Mouse (Mus musculus) urinary bladder, postnatal 10 days (tissue): ENCODE results near the gene Wdr25.

Experiments used
- DNase-seq: peaks from one replicate; pipeline ENCODE4 v3.0.0; 2022; ENCODE audit warnings: low spot score

Wdr25 gene

DNA sequence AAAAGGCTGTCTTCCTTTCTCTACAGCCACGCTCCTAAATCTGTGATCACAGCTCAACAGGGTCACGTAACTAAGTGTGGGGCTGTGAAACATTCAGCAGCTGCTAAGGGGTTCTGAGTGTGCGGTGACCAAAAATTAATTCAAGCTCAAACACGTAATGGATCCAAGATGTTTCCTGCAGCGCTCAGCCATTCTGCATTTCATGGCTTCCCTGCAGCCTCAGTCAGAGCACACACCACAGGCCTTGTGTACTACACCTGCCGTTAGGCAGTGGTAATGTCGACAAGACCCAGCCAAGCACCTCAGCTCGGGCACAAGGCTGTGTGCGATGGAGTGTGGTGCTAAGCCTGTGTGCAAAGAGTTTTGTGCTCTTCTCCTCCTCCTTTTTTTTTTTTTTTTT, 94.0 kb downstream of the Wdr25 start:
- no peak for DNase-seq

DNA sequence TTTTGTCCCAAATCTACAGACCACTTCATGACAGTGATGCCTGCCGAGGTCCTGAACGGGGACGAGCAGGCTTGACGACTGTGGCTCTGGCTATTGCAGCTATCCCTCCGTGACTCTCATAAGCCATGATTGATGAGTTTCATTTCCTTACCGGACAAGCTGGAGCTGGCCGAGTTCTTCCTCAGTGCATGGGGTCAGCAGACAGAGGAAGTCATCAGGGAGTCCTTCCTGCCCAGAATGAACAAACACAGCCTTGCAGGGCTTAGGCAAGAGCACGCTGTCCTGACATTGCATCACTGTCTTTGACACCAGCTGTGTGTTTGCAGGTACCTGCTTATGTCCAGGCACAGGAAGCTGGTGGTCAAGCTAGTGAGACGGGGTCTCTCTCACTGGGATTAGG, 97.0 kb downstream of the Wdr25 start:
- DNase-seq: no peak

DNA sequence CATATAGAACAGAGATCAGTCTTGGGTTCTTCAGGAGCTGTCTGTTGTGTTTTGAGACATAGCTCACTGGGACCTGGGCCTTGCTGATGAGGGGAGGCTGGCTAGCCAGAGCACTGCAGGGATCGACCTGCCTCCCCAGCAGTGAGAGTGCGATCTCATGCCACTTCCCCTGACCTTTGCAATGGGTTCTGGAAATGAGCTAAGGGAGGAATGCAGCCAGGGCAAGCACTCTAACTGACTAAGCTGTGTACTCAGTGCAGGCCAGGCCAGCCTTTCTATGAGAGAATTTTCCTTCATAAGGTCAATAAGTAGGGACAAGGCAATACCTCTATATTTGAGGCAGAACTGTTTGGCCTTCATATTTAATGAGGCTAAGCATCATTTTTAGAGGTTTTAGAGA, 99.6 kb downstream of the Wdr25 start:
- no peak for DNase-seq

DNA sequence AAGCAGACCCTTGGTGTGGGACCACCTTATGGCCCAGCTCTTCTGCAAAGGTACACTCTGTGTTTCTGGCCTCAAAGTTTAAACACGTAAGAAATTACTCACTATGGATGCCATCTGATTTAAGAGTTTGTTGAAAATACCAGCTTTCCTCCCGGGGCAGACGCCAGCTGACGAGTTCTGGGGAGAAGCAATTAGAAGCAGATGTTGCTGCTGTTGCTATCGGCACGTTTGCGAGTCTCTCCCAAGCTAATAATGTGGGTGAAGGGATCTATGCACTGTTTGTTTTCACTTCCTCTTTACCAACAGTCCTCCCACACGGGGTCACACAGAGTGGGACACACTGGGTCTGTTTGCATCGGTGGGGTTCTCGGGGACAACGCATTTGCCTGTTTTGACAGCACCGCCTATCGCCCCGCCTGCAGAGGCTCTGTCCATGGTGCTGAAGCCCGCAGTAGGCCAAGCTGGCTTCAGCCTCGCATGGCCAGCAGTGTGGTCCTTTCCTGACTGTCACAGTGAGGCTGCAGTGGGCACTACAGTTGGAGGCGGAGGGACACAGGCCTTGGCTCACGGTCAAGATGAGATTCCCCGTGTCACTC, 101.1 kb downstream of the Wdr25 start:
- no peak for DNase-seq

DNA sequence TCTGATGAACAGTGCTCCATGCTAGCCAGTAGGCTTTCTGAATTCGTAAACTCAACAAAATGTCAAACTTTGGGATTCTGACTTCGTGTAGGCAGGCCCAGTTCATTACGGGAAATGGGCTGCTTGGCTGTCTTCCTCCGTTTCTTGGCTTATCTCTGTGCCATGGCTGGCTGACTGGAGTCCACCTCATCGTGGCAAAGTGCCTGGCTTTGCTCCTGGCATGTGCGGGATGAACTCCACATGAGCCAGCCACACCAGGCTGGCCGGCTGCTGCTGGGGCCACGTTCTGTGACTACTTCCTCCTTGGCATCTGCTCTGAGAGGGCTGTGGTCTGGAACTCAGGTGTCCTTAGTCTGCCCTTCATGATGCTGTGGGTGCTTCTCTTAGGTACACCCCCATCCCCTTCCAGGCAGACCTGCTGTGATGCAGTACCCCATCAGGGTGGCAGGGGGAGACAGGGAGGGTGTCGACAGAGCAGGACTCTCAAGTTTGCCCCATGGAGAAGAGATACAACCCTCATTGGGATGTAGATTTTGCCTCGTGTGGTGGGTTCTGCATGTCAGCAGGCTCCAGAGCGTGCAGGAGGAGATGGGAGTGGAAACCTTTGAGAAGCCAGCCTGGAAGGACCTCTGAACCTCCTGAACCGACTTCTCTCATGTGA, 102.7 kb downstream of the Wdr25 start:
- DNase-seq: no peak

DNA sequence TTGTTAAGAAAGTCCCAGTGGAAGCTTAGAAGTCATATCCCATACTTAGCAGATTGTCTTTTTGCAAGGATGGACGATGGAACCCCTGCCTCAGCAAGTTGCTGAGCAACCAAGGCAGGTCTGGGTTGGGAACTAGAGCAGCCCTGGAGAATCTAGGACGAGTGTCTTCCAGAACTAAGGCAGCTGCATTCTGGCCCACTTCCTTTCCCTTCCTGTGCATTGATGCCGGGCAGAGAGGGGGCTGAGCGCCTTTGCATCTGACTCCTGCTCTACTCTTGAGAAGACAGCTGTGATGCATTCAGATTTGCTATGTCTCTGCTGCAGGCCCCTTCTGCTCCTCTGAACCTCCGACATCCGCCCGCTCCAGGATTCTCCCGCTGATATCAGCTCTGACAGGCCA, 103.8 kb downstream of the Wdr25 start:
- DNase-seq: no peak

DNA sequence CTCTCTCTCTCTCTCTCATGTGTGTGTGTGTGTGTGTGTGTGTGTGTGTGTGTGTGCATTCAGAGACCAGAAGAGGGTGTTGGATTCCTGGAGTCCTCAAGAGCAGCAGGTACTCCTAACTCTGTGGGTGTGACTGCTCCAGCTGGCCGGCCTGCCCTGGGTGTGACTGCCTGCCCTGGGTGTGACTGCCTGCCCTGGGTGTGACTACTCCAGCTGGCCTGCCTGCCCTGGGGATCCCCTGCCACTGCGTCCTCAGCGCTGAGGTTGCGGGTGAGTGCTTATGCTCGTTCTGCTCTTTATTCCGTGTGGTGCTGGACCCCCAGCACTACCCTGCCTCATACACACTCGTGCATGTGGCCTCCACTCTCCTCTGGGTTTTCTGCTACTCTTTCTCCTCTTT, 109.5 kb downstream of the Wdr25 start:
- DNase-seq: no peak

DNA sequence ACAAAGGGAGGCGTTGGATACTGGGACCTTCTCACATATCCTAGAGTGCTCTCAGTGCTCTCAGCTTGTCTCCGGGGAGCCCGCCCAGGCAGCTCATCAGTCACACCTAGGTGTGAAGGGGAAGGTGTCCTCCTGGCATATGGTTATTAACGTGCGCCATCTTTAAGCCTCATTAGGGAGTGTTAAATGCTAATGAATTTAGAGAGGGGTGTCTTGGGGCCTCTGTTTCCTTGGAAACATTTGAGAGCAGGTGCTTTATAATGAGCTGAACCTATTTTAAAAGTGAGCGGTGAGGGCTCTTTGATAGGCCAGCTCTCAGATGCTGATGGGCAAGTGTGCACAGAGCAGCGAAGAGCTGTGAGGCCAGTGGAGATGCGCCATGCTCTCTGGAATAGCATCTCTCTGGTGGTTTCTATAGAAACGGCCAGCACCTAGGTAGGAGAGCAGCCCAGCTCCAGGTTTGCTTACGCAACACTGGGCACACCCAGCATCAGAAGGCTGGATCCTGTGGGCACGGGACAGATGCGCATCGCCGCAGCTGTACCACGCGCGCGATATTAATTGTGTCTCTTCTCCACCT, 116.7 kb downstream of the Wdr25 start:
- no peak for DNase-seq

DNA sequence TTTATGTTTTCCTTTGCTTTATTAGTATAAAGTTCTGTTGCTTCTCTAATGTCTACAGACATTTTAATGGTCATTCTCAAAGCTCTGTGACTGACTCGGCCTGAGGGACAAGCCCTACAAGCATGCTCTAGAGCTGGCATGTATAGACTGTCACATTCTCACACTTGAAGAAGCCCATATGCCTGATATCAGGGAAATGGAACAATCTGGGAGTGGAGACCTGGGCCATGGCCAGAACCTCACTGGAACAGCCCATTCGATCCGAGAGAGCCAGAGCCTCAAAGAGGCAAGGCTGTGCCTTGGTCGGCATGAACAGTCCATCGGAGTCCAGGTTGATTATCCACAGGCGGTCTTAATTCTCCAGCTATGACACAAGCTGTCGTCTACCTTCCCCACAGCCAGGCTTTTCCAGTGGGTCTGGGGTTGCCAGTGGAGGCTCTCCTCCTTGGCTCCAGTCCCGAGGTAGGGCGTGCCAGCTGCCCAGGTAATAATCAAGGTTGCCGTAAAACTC, 128.8 kb downstream of the Wdr25 start:
- no peak for DNase-seq

DNA sequence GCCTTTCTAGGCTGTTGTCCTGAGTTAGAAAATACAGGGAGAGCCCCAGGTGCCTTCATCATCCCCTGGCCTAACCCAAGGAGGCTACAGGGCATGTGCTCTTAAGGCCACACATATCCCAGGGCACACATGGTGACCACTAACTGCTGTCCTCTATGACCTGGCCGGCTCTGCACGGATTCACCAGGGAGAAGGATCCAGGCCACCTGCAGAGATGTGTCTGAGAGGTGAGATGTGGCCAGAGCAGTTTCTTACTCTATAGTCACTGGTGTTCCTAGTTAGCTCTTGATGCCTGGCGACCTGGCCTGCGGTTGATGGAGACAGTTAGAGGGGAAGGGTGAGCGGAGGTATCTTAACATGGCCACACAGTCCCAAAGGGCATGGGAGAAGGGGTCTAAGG, 129.5 kb downstream of the Wdr25 start:
- DNase-seq: no peak

DNA sequence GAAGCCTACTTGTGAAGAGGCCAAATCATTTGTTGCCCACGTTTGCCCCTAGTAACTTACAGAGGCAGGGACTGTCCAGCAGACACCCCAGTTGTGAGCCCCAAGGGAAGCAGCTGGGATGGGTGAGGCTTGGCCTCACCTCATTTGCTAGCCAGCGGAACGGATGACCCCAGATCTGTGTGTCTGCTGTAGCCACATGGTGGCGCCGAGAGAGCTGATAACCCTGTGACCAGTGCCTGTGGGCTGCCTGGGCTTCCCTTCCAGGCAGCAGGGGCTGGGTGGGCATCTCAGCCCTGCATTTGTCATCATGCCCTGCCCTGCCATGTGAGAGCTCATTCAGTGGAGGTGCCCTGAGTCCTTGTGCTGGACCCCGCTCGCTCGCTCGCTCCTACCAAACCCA, 130.3 kb downstream of the Wdr25 start:
- DNase-seq: no peak

DNA sequence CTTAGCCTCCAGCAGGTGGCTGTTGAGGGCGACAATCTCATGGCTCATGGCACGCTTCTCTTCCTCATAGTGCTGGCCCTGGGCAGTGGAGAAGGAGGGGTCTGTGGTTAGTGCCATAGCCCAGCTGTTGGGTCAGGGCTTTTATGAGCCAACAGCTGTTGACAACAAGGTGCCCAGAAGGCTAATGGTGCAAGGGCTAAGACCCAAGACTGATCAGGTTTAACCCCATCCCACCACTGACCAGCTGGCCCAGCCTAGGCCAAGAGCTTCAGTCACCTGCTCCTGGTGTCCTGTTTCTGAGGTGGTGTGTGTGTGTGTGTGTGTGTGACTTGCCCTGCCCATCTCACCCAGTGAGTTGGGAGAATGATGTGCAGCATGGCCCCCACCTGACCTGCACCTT, 143.6 kb downstream of the Wdr25 start:
- DNase-seq: no peak

DNA sequence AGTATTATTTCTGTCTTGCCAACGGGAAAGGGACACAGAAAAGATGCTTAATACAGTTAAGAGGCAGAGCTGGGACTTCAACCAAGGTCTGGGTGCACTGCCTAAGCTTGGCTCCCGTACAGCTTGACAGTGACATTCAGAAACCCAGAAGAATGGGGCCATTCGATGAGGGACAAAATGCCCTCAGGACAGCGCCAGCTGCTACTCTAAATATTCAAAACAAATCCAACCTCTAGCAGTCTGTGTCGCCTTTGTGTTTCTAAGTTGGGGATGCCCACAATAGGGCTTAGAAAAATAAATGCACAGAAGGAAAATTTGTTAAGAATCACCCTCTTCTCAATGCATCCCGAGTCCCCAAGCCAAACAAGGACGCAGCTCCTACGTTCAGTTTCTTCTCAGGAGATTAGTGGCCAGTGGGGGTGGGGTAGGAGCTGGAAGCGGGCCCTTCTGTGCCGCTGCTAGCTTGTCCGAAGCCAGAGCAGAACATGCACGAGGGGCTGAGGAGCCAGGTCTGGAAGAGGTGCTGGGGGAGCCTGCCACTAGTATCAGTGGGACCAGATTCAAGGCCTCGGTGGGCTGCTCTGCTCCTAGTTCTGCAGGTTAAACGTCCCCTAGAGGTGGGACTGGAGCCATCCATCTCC, 144.9 kb downstream of the Wdr25 start:
- DNase-seq: no peak

DNA sequence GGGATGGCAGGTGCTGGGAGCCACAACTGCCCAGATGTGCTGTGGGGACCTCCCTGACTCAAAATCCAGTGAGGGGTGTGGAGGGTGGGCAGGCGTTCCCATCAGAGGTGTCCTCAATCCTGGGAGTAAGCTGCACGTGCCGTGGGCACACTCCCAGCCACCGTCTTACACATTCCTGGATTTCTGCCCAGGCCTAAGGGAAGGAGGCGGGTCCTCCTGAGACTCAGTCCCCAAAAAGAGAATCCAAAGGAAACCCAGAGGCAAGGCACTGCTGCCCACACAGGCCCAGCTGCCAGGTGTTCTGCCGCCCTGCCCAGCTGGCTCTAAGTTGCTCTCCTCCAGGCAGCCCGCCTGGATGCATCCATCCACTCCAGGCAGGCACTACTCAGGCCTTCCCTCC, 145.9 kb downstream of the Wdr25 start:
- DNase-seq: no peak

DNA sequence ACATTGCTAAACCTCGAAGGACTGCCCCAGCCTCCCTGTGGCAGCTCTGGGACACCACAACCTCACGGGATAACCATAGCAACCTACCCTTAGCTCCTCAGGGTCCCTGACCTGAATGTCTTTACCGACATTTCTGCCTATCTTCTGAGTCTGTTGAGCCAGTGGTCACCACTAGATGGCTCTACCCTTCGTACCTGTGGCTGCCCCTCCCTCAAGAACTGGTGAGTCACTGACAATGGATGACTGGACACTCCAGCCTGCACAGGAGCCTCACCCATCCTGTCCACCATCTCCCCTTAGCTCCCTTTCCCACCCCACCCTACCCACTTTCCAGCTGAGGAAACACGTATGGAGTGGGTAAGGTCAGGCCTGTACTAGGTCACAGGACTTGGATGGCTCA, 151.1 kb downstream of the Wdr25 start:
- DNase-seq: no peak

DNA sequence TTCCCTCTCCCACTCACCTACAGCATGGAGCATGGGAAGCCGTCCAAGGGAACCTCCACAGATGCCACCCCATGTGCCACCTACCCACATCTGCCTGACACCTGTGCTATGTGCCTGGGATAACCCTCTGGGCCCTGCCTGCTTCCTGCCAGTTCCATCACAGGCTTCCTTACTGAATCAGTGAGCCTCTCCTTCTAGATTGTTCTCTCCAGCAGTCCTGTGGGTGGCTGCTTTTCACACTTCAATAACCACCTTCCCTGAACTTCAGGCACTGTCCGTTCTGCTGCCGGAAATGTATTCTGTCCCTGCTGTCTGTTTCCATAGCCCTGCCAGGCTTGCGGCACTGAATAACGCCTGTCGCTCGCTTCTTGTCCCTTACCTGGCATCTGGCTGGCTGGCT, 152.2 kb downstream of the Wdr25 start:
- DNase-seq: no peak

DNA sequence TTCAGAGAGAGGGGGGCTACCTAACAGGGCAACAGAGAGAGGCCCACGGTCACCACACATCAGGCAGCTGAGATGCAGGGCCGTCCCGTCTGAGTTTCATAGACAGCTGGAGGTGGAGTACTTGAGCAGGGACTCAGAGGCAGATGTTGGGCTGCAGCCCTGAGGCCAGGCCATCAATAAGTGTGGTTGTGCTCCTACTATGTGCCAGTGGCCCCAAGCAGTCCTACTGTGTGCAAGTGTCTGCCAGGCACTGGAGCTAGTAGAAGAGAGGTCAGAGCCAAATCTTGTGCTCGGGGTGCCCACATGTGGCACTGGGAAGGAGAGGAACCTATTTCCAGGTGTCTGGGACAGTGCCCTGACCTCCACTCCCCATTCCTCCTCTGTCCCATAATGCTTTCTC, 156.5 kb downstream of the Wdr25 start:
- no peak for DNase-seq

DNA sequence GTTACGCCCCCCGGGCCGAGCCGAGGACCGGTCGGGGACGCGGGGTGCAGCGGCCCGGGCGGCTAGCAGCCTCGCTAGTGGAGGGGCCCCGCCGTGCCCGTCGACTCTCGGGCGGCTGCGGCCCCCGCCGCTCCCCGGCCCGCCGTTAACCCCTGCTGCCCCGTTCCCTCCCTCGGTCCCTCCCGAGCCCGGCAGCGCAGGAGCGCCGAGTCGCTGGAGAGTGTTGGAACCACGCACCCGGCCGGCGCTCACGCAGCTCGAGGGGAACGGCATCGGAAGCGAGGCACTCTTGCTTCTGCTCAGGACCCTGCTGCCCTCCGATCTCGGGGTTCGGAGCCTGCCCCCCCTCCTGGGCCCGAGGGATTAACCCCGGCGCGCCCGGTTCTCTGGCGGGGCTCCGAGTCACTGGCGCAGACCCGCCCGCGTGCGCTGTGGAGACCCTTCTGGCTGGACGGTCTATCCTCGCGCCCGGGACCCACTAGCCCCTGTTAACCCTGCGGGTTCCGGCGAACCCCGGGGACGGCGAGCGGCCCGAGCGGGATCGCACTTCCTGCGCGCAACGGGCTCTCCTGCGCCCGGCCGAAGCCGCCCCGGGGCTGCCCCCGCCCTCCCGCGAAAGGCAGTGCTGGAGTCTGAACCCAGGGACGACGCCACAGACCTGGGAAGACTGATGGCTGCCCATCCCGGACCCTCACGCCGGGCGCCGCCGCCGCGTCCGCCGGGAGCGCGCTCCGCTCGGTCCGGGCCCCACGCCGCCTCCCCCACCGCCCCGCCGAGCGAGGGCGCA, 159.8 kb downstream of the Wdr25 start:
- DNase-seq: no peak

DNA sequence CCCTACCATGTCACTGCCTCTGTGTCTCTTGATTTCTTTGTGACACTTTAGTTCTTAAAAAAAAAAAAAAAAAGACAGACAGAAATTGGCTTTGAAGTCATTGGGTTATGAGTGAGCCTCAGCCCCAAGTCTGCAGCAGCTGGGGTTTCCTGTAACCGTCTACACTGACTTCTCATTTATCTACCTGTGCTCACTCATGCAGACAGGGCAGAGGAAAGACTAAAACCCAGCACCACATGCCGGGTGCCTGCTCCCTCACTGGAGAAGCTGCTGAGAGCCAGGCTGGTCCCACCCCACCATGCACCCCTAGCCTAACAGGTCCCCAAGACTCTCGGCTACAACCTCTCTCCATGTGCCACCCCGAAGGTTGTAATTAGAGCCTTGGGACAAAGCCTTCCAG, 164.3 kb downstream of the Wdr25 start:
- no peak for DNase-seq

DNA sequence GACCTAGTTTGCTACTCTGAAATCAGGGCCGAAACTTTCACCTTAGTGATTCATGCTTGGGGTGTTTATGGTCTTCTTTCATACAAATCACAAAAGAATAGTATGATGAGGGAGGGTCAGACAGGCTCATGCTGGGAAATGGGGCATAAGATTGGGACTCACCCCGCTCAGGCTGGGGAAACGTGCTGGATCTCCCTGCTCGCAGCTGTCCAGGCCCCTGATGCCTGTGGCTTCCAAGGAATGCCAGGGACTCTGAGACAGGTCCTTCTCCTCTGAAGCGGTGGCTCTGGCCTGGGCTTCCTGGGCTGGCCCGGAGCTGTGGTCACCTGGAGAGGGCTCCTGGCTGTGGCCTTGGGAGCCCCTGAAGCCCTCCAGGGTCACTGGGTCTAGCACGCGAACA, 165.2 kb downstream of the Wdr25 start:
- DNase-seq: no peak

DNA sequence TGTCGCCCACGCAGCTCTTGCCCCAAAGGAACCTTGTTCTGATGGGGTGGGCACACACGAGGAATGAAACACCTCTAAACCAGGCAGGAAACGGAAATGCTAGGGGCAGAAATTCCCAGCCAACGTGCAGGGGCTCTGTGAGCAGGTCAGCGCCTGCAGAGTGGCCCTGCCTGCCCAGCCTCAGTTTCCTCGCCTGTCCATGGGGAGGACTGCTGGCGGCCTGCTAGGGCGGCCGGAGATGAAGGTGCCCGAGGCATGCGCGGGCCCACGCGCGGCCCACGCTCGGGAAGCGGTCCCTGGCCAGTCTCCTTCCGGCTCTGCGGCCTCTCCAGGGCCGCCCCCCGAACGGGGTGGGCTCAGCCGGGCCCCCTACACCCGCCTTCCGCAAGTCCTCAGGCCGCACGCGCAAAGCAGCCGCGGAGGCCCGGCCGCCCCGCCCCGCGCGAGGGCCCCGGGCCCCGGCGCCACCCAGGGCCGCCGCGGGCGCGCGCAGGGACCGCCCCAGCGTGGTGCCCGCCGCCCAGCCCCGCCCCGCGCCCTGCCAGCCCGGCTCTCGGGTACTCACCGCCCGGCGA, 174.2 kb downstream of the Wdr25 start:
- no peak for DNase-seq

DNA sequence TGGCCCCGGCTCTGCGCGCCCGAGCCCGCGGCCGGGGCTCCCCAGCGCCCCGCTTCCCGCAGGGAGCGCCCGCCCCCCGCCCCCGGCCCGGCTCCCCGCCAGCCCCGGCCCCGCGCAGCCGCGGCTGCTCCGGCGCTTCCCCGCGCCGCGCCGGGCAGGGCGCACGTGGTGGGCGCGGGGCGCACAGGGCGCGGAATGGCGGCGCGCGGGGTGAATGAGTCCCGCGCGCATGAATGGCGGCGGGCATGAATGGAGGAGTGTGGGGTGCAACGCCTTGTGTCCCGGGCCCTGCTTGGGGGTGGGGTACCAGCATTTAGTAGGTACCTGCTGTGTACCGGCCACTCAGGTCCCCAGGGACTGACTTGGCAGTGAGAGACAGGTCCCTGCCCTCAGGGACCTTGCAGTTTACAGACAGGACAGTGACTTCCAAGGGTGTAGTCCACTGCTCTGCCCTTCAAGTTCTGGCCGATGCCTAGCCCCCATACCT, 174.8 kb downstream of the Wdr25 start, which contains the start of gene Begain:
TSS of gene Begain (minus strand) at position 51 of the 487 bp plus-strand sequence.
- no peak for DNase-seq
